Mouse (Mus musculus) liver, embryonic 16.5 days (tissue): ENCODE data around the gene Thoc7. TPM values are rescaled to one million over a fixed set of nuclear protein-coding genes. Genes with fewer than 3 reads are reported as not detected.

Source experiments
- ATAC-seq: fragments of 200-750 bp; cut with Nextera tagmentation; 2 replicates; pipeline ENCODE4 v1.8.0; 2017; ENCODE audit warnings: low read depth, mild to moderate bottlenecking, moderate number of reproducible peaks, moderate library complexity
- H3K27ac ChIP-seq: fragments of 300-500 bp; sonication (generic); 2 replicates; pipeline ENCODE4 v1.5.1; 2014; ENCODE audit warnings: mild to moderate bottlenecking, low read length
- H3K27me3 ChIP-seq: fragments of 300-500 bp; sonication (generic); 2 replicates; pipeline ENCODE4 v1.6.1; 2014; ENCODE audit warnings: low read depth, low read length, mixed read lengths; ENCODE audit not compliant: control insufficient read depth, insufficient read depth
- H3K36me3 ChIP-seq: fragments of 300-500 bp; sonication (generic); 2 replicates; pipeline ENCODE4 v1.6.1; 2014; ENCODE audit warnings: mild to moderate bottlenecking; ENCODE audit not compliant: control insufficient read depth, insufficient read depth
- H3K4me1 ChIP-seq: fragments of 300-500 bp; sonication (generic); 2 replicates; pipeline ENCODE4 v1.6.1; 2014; ENCODE audit warnings: low read depth, low read length, mixed read lengths; ENCODE audit not compliant: control insufficient read depth
- H3K4me2 ChIP-seq: fragments of 300-500 bp; sonication (generic); 2 replicates; pipeline ENCODE4 v1.6.1; 2014; ENCODE audit warnings: low read depth, low read length, mixed read lengths
- H3K4me3 ChIP-seq: fragments of 300-500 bp; sonication (generic); 2 replicates; pipeline ENCODE4 v1.5.1; 2014; ENCODE audit warnings: low read depth, mild to moderate bottlenecking, low read length
- H3K9ac ChIP-seq: fragments of 300-500 bp; sonication (generic); 2 replicates; pipeline ENCODE4 v1.6.1; 2014; ENCODE audit warnings: low read depth, low read length
- H3K9me3 ChIP-seq: fragments of 300-500 bp; sonication (generic); replicated peaks from 2 replicates; pipeline ENCODE4 v1.6.1; 2016; ENCODE audit warnings: low read length; ENCODE audit not compliant: control insufficient read depth
- WGBS: fragments of 180-500 bp; shearing (Covaris S2); extraction: QIAGEN DNeasy Blood & Tissue Kit; methylation state at CpG from one replicate; pipeline ENCODE4 v1.1.7; 2014; ENCODE audit not compliant: insufficient replicate concordance; 5-methylcytosine and 5-hydroxymethylcytosine counted together
- polyA plus RNA-seq: library from polyadenylated mRNA; unstranded; fragments of >200 nt; fragmentation: Nextera tagmentation; extraction: Ambion mirVana; gene quantifications from 2 replicates; pipeline ENCODE4 v1.2.1, GENCODE M21; 2015

Thoc7 gene
- polyA plus RNA-seq, 1 experiment from 2014 or later = 60.2 TPM

- no peak for ATAC-seq
- H3K36me3 ChIP-seq = no peaks in the 10 kb centered on the region
- H3K4me1 ChIP-seq = no peaks in the 10 kb centered on the region
- H3K27me3 ChIP-seq = no peaks in the 10 kb centered on the region
- H3K4me3 ChIP-seq = no peak within 1 kb of the TSS
- WGBS = 33% methylated on average over 1 of the region's 1 CpGs
- no peak within 1 kb of the TSS for H3K9ac ChIP-seq
- no peak within 1 kb of the TSS for H3K4me2 ChIP-seq
- H3K9me3 ChIP-seq = no peaks in the 10 kb centered on the region
- H3K27ac ChIP-seq = no peak within 1 kb of the TSS
These were observed 47.1 kb downstream of the Thoc7 start, which contains the start of gene Gm281 for GRCm38 (mm10) chr14:13914387-13915082. Gene Gm281, minus strand, starts transcription at chr14:13914478.

- Histone ChIP-seq H3K27ac (no peak overlapping the region), H3K9me3 (no peaks in the 10 kb centered on the region), H3K4me3 (no peak overlapping the region), H3K27me3 (no peaks in the 10 kb centered on the region), H3K36me3 (no peaks in the 10 kb centered on the region), H3K4me2 (no peak overlapping the region), H3K4me1 (no peaks in the 10 kb centered on the region), H3K9ac (no peak overlapping the region)
- WGBS = 74% methylated on average over 2 of the region's 2 CpGs
- ATAC-seq = no peak
These were observed 51.5 kb downstream of the Thoc7 start for GRCm38 (mm10) chr14:13910148-13910547.

- WGBS = 67% methylated on average over 7 of the region's 7 CpGs
- ATAC-seq = no peak
- H3K27me3 ChIP-seq = no peaks in the 10 kb centered on the region
These were observed 54.5 kb downstream of the Thoc7 start for GRCm38 (mm10) chr14:13907145-13907544.

GRCm38 (mm10) chr14:13906461-13906860 lies 55.2 kb downstream of the Thoc7 start:
- no peaks in the 10 kb centered on the region for H3K9me3 ChIP-seq
- 52% methylated on average over 1 of the region's 1 CpGs for WGBS
- no peak overlapping the region for H3K4me3 ChIP-seq
- no peak overlapping the region for H3K9ac ChIP-seq
- no peaks in the 10 kb centered on the region for H3K36me3 ChIP-seq
- H3K4me1 ChIP-seq = no peaks in the 10 kb centered on the region
- H3K27ac ChIP-seq = no peak overlapping the region
- H3K27me3 ChIP-seq = no peaks in the 10 kb centered on the region; the same call in 1 of the 2 replicates
- no peak overlapping the region for H3K4me2 ChIP-seq
- no peak for ATAC-seq

More at GRCm38 (mm10) chr14:13907145-13907544, 54.5 kb downstream of the Thoc7 start:
- Histone ChIP-seq H3K4me1 (no peaks in the 10 kb centered on the region), H3K9me3 (no peaks in the 10 kb centered on the region), H3K4me2 (no peak overlapping the region), H3K36me3 (no peaks in the 10 kb centered on the region), H3K27ac (no peak overlapping the region), H3K4me3 (no peak overlapping the region), H3K9ac (no peak overlapping the region)

GRCm38 (mm10) chr14:13901611-13902067 lies 60.0 kb downstream of the Thoc7 start:
- no peak overlapping the region for H3K27ac ChIP-seq
- peak overlapping the region; percentile 65 for H3K4me2 ChIP-seq
- under 1% methylated on average over 22 of the region's 22 CpGs for WGBS
- H3K4me3 ChIP-seq = peak overlapping the region; percentile 53
- no peak for ATAC-seq
- no peaks in the 10 kb centered on the region for H3K4me1 ChIP-seq
- no peak overlapping the region for H3K9ac ChIP-seq
- H3K27me3 ChIP-seq = peaks cover 4% of the 10 kb centered on the region
- no peaks in the 10 kb centered on the region for H3K36me3 ChIP-seq
- H3K9me3 ChIP-seq = no peaks in the 10 kb centered on the region

Other genes with a start within 250 kb of the Thoc7 start
- not detected in 2 replicates for gene Gm281, start 47.4 kb downstream of the Thoc7 start, polyA plus RNA-seq
- gene Atxn7, start 412 bp downstream of the Thoc7 start, polyA plus RNA-seq = 1.2 and 1.5 TPM in 2 replicates
- gene Psmd6, start 159.1 kb upstream of the Thoc7 start, polyA plus RNA-seq = 101 and 108 TPM in 2 replicates
- not detected in 2 replicates for gene Olfr720, start 225.0 kb upstream of the Thoc7 start, polyA plus RNA-seq